Mouse (Mus musculus): Measurements from ENCODE around the gene Rgs6. TPM values are rescaled to one million over a fixed set of nuclear protein-coding genes. Genes with fewer than 3 reads are reported as not detected.

Rgs6 gene
- total RNA-seq, 2 experiments from 2014 or later = 0.66 to 0.68 TPM

DNA sequence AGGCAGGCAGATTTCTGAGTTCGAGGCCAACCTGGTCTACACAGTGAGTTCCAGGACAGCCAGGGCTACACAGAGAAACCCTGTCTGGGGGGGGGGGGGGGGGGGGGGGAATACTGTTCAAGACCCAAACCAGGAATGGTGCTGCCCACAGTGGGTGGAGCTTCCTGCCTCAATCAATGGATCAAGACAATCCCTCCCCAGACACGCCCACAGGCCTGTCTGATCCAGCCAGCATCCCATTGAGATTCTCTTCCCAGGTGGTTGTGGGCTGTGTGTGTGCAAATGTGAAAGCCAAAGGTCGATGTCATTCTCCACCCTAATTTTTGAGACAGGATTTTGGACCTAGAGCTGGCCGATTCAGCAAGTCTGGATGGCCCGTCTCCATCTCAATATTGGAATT, 496.5 kb downstream of the Rgs6 start:
- DNase-seq (ENCODE audit: low spot score) = no peak

DNA sequence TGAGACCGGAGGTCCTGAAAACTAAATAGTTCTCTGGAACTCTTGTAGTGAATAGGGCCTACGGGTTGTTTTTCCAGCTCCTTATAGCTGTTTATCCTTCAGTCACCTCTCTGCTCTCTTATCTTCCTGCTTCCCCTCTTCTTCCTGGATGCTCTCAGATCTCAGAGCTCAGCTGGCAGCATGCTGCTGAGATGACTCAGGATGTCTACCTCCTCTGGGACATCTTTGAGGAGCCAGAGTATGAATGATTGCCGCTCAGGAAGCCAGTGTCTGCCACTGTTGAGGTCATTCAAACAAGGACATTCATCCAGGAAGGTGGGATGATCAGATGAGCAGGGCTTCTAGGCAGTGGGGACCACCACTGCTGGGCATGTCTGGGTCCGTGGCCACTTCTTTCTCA, 498.9 kb downstream of the Rgs6 start:
- DNase-seq (ENCODE audit: low spot score) = no peak

DNA sequence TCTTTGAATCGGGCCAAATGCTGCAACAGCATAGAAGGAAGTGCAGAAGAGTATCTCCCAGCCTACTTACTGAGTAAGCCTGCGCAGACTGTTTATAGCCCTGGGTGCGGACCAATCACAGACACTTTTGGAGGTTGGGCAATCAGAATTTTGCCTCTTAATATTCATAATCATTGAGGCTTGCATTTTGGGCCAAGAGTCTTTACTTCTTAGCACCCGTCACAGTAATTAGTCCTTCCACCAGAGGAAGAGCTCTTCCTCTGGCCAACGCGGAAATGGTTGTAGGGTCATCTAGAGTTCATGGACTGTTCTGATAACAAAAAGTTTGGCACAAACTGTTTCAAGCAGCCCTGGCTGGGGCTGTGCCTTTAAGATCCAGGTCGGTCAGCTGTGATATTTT, 499.5 kb downstream of the Rgs6 start:
- DNase-seq (ENCODE audit: low spot score) = no peak

DNA sequence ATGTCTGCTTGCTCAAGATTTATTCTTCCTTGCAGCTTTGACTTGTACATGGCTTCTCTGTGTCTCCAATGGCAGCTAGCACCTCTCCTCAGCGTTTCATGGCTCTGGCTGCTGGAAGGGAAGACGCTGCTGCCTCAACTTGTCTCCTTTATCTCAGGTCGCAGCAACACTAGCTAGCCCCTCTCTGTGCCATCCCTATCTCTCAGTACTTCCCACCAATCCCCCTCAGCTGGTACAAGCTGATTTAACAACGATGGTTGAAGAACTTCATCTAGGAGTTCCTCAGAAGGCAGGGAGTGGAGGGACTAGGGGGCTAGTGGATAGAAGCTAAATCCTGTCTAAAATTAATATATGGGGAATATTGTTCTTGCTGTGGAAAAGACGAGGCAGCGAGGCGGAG, 503.9 kb downstream of the Rgs6 start:
- no peak for DNase-seq (ENCODE audit: low spot score)

DNA sequence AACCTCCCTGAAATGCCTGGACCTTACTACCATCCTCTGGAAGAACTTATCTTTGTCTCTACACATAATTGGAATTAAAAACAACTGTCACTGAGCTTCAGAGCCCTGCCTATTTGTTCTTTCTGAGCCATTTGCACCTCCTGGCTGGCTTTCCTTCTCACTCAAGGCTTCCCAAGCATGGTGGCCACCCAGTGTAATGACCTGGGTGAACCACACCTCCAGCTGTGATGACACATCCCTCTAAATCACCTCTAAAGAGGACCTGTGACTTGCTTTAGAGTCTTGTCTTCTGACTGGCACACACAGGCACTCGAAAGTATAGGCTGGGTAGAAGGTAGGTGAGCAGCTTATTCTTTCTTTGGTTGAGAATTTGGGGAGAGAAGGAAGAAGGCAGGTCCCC, 509.7 kb downstream of the Rgs6 start:
- DNase-seq (ENCODE audit: low spot score) = no peak

DNA sequence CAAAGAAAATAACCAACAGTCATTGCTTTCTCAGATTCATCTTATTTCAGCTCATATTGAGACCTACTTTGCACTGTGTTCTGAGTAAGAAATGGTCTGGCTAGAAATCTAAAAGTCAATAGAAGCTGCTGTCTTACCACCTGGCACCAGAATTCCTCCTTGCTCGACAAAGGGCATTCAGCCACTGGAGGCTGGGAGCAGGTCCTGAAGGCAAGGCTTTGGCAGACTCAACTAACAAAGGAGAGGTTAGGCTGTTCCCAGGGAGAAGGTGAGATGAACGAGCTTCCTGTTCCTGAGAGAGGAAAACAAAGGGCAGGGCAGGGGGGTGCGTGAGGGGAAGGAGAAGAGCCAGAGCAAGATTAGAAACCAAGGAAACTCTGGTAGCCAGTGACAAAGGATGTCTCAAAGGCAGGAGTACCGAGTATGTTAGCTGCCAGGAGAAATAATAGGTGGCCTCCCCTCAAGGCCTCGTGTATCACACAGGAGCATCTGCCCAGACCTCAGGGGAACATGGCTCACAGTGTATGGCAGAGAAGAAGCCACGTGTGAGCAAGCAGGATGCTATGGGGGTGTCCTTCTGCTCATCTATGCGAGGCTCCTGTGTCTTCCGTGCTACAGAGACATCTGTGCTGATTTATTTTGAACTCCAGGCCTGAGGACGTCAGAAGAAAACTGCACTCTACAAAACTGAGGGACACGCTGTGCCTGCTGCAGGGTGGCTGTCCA, 510.7 kb downstream of the Rgs6 start:
- DNase-seq (ENCODE audit: low spot score) = no peak

DNA sequence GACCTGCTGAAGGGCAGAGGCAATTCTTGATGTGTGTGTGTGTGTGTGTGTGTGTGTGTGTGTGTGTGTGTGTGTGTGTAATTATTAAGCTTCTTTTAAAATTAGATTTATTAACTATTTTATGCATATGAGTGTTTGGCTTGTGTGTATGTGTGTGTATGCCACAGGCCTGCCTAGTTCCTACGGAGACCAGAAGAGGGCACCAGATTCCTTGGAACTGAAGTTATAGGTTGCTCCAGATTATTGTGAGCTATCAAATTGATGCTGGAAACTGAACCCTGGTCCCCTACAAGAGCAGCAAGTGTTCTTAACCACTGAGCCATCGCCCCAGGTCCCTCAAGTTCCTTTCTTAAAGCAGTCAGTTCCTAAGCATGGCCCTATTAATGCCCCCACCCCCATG, 511.8 kb downstream of the Rgs6 start:
- DNase-seq (ENCODE audit: low spot score) = no peak

DNA sequence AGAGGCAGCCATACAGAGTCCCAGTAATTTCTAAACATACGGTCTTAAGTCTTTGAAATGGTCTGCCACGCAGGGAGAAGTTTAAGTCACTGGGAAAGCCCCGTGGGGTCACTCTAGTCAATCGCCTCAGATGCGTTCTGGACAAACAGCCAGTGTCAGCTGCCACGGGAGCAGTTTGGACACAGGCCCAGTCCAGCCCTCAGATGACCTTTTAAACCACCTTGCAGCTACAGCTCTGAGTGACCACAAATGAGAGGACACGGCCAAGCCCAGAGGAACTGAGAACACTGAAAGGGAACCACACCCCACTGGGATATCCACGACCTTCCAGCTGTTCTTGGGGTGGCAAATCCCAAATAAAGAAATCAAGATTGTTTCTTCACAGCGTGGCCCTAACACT, 512.3 kb downstream of the Rgs6 start:
- peak; percentile 84 for DNase-seq (ENCODE audit: low spot score)

DNA sequence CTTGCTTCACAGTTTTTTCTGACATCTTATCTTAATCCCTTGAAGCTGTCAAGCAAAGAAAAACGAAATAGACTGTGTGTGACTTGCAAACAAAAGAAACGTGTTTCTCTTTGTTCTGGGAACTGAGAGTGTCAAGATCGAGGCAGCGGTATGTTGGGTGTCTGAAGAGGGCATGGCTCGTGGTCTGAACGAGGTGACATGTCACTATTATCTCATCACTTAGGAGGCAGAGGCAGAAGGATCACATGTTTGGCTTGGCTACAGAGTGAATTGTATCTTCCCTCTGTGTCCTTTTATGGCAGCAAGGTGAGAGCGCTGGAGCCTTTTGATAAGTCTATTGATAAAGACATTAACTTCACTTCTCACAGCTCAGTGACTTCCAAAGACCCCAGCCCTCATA, 512.8 kb downstream of the Rgs6 start:
- DNase-seq (ENCODE audit: low spot score) = no peak

DNA sequence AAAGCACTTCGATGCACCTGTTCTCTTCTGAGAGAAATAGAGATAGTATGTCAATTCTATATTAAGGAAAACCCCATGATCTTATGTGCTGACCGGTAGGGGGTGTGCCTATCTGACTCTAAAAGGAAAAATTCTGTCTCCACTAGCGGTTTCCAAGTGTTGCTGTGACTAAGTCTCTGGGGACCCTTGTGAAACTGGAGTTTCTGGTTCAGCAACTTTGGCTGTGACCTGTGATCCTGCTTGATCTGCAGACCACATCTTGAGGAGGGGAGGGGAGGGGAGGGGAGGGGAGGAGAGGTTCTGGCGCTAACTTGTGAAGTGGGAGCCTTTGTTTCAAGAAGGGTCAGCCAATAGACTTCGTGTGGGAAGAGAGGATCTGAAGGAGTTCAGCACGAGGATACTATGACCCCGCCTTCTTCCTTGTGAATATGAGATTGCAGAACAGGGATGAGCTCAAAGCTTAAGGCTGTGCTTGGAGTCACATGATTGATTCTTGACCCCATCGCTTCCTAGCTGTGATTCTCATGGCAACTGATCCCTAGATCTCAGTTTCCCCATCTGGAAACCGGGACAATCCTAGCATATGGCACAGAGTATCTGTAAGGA, 517.5 kb downstream of the Rgs6 start:
- no peak for DNase-seq (ENCODE audit: low spot score)

DNA sequence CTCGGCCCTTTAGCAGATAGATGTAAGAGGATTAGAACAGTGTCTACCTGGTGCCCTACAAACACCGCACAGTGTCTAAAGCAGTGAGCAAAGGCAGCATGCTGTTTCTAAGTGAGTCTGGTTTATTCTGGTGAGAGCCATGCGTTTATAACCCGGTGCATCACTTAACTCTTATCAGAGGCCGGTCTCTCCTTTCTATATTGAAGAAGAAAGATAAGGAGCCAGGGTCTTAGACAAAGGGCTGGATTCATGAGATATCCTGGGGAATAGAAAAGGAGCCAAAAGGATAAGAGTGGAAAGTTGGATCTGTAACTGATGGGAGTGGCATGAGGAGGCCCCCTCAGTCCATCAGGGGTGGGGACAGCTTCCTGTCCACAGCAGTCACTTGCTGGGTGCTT, 518.0 kb downstream of the Rgs6 start:
- DNase-seq (ENCODE audit: low spot score) = no peak

DNA sequence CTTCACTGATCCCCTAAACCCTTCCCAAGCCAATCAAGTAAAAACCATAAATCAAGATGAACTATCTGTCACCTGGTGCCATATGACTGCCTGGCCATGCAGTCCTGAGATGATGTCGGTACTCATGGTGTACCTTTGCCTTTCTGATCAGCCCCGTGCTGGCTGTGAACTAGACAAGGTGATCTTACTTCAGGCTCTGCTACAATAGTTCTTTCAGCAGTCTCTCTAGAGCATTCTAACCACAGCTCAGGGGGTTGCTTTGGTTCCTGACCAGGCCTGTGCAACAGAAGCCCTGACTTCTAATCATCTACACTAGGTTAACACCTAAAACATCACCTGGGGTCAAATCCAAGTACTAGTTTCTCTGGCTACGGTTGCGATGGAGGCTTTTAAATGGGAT, 521.4 kb downstream of the Rgs6 start:
- DNase-seq (ENCODE audit: low spot score) = no peak

DNA sequence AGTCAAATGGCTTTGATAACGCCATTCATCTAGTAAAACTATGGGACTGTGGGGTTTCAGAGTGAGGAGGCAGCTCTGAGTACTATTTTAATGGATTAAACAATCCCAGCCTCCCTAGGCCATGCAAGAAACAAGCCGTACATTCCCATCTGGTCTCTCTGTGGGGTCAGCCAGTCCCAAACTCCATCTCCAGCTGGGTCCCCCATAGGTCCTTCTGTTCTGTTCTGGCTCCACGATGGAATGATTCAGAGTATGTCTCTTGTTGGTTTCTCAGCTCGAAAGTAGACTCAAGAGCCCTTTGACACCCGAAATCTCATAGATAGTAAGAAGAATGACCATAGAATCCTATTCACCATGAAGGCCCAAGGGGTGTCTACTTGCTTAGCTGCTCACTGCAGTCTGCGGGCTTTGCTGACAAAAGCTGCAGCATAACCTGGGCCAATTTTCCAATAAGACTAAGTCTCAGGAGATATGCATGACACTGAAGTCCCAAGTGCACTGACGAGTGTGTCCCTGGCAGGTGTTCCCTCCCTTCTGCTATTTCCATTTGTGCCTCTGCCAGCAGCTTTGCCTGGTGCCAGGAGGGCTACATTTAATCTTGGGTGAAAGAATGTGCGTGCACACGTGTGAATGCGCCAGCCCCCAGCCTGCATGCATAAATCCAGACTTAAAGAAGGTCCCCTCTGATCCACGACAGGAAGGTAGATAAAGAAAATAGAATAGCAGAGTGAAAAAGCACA, 522.0 kb downstream of the Rgs6 start:
- peak; percentile 70 for DNase-seq (ENCODE audit: low spot score)

DNA sequence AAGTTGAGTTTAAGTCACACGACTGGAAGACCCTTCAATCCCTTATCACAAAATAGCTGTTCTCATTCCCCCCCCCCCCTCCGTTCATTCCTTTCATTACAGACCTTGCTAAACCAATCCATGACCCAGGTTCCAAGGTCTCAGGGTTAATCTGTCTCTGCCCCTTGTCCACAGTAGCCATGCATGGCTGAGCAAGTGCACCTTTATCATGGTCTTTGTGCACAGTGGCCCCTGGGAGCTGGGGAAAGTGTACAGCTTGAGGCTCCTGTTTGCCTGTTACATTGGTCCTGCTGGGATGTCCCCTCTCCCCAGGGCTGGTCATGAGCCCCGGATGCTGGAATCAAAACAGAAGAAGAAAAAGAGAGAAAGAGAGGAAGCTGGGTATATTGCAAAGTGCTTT, 522.6 kb downstream of the Rgs6 start:
- no peak for DNase-seq (ENCODE audit: low spot score)

DNA sequence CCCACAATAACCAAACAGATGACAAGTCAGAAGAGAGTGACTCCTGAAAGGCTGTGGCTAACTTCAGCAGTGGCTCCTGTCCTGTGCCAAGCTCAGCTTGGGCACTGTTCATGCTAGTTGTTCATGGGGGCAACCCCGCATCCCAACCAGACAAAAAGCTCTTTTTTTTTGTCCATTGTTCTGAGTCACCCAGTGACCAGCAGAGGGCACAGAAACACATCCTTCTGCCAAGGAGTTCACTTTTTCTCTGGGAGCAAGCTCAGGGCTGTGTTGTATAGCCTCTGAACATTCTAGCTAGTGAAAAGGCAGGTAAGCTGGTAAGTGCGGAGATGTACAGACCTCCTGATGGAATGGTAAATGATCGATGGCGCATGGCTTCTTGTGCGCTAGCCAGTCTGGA, 524.2 kb downstream of the Rgs6 start:
- DNase-seq (ENCODE audit: low spot score) = no peak

DNA sequence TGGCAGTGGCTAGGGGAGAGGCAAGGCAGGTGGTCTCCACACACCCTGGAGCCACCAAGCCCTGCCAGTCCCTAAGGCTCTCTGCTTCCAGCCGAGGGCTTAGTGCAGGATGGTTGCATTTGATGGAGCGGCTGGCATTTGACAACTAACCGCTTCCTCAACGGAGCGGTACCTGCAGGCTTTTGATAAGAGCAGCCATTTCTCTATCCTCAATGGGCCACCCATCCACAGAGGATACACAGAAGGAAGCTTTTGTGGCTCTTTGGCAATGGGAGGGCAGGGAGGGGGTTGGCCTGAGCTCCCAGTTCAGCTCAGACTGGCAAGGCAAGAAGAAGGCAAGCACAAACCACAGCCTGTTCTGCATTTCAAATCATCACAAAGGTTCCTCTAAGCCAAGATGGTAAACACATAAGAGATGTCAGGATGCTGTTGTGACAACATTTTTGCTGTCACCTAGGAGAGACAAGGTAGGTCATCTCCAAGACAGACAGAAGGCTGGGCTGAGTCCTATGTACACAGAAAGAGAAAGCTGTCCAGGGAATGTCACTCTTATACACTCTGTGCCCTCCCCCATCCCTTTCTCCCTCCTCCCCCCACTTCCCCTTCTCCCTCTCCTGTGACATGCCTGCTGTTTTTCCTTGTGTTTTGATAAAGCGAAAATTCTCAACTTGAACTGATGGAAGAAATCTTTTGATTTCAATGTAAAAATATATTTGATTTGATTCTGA, 525.0 kb downstream of the Rgs6 start:
- no peak for DNase-seq (ENCODE audit: low spot score)

DNA sequence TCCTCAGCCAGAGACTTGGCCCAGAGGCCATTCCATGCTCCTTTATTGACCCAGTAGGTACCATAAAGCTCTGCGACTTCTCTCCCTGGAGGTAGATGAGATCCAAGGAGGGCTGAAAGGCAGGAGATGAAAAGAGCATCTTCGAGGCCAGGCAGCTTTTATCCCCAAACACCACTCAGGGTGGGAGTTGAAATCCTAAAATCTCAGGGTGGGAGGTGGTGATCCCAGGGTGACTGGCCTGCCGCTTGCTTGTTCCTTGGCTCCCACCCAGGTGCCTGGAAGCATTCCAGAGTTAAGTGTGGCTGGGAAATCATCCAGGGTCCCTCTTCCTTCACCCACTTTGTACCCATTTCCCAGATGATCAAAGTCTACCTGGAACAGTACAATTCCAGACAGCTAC, 525.9 kb downstream of the Rgs6 start:
- peak; percentile 20 for DNase-seq (ENCODE audit: low spot score)

DNA sequence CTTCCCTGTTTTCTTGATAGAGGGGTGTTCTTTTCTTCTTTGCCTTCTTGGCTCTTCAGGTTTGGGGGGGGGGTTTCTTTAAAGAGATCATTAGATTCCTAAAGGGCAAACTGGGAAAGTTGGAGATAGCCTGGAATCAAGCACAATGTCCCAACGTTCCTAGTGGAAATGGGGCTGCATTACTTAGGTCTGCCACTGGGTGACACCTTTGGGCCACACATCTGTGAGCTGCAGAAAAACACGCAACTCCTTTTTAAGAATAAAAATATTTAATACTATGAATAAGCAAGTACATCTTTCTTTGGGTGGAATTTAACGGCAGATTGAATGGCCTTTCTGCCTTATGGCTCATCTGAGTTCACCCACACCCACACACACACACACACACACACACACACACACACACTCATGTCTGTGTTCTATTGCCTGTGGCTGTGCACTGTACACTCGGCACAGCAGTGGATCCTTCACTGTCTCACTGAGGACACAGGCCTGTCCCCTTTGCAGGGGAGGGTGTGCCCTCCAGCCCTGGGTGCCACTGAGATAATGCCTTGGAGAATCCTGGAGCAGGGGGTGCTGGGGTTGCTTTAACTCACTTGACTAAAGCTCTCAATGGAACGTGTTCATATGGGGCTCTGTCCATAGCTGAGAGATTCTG, 526.4 kb downstream of the Rgs6 start:
- peak; percentile 66 for DNase-seq (ENCODE audit: low spot score)

DNA sequence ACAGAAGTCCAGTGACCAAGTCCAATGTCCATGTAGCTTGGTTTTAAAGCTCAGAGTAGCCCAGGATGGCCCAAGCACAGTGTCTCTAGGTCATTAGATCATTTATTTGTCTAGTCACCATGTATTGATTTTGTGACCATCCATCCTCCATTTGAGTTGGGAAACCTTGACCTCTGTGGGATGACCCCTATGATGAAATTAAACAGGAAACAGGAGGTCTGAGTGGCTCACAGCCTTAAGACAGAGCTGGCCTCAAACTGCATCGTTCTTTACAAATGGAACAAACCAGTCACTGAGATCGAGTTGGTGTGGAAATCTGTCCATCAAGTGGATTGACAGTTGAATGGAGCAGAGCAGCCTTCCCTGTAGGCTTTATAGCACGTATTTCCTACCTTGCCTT, 536.0 kb downstream of the Rgs6 start:
- DNase-seq (ENCODE audit: low spot score) = no peak

DNA sequence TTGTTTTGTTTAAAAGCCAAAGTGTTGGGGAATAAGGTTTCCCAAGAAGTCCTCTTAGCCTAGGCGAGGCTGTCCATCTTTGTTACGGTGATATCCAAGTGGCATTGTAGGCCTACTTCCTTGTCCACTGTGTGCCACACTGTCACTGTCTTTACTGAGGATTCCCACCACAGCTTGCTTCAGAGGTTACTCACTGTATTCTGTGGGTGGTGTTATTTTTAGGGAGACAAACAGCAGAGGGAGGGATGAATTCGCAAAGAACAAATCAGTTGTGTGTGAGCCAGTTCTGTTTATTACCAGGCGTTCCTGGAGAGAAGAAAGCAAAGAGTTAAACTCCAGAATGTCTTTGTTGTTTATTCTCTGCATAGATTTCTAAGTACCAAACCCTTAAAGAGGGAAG, 537.2 kb downstream of the Rgs6 start:
- no peak for DNase-seq (ENCODE audit: low spot score)

DNA sequence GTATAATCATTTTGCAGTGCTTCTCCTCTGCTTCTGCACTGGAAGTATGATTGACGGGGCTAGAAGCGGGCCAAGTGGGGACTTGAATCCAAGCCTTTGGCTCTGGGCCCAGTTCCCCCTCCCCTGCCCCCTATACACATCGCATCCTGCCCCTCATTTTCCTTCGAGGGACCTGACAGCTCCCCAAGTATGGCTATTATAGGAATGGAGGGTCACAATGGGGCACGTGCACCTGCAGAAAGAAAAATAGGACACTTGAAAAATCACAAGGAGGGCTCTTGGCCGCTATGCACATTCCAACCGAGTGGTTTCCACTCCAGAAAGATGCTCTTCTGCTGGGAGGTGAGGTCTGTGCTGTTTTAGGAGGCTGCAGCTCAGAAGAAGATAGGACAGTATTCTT, 538.8 kb downstream of the Rgs6 start:
- DNase-seq (ENCODE audit: low spot score) = no peak

DNA sequence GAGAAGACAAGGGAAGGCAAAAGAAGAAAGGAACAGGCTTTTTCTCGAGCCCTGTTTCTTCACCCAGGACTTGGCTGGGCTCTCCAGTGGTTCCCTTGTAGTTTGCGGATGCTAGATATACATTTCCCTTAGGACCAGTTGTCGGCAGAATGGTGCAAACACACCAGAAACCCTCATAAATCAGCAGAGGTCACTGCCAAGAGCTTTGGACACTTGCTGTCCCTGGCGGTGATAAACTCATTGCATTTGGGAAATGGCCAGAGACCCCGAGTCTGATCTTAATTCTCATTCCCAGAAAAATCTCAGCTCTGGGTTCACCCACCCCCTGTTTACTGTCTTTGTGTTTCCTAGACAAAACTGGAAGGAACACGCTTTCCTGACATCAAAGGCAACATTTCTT, 539.9 kb downstream of the Rgs6 start:
- no peak for DNase-seq (ENCODE audit: low spot score)

Data from gastrocnemius, adult 18-20 months (tissue).